Mouse (Mus musculus): ENCODE results near the gene Kir3dl2.
"Not testable (repeated sequence)": the region's sequence is repeated elsewhere in the genome, so short reads cannot be mapped to it uniquely, and the experiment has no call there.

Gene Kir3dl2

GRCm38 (mm10) chrX:136543956-136544355, at the start of gene Kir3dl2:
Gene Kir3dl2, minus strand, starts transcription at chrX:136544056.
- DNase-seq: not testable (repeated sequence)

DNA sequence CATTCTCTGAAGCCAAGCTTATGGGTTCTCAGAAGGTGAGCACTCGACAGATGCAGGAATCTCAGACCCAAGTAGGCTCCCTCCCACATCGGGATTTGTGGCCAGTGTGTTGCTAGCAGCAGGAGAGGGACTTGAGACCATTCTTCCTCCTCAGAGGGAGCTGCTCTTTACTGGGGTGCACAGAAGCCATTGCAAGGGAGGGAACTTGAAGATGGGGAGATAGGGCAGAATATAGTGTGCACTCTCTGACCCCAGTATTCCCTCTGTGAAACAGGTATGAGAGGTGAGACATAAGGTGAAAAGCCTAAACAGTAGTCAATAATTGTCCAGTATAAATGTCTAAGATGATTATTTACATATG, 47.0 kb upstream of the Kir3dl2 start:
- DNase-seq: no peak

- DNase-seq: no peak
These were observed 46.5 kb upstream of the Kir3dl2 start, which contains the start of gene Tceal3 for GRCm38 (mm10) chrX:136590199-136590896. Gene Tceal3, plus strand, starts transcription at chrX:136590842.

- no peak for DNase-seq
These were observed 40.8 kb upstream of the Kir3dl2 start for GRCm38 (mm10) chrX:136584617-136585016.

DNA sequence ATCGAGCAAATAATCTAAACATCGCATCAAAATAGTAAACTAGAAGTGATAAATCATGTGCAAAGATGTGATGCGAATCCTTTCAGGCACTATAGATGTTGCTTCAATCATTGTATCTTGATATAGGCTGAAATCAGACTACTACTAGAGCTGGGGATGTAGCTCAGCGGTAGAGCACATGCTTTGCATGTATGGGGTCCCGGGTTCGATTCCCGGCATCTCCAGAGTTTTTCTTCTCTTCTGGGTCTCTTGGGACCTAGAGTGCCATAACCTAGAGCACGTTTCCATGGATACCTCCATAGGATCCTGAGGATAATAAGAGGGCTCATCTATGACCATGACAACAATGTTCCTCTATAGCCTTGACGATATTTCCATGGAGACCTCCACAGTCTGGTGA, 25.2 kb upstream of the Kir3dl2 start:
- not testable (repeated sequence) for DNase-seq

GRCm38 (mm10) chrX:136517699-136518098, 26.2 kb downstream of the Kir3dl2 start, which contains the start of gene Kir3dl1:
Gene Kir3dl1, plus strand, starts transcription at chrX:136517999.
- not testable (repeated sequence) for DNase-seq

Data from kidney, adult 9 months (tissue).